Mouse (Mus musculus) liver, adult 2 months (tissue): ENCODE measurements around the gene Peli1.

Source experiments
- CTCF ChIP-seq: fragments of 200-500 bp; IDR thresholded peaks from 2 replicates; pipeline ENCODE4 v1.5.1; 2011; ENCODE audit warnings: low read depth, low read length, control low read depth
- POLR2A ChIP-seq: fragments of 200-500 bp; IDR thresholded peaks from 2 replicates; pipeline ENCODE4 v1.6.1; 2011; ENCODE audit warnings: low read length, control low read depth; ENCODE audit not compliant: insufficient read depth; ENCODE audit errors: extremely low read depth

DNA sequence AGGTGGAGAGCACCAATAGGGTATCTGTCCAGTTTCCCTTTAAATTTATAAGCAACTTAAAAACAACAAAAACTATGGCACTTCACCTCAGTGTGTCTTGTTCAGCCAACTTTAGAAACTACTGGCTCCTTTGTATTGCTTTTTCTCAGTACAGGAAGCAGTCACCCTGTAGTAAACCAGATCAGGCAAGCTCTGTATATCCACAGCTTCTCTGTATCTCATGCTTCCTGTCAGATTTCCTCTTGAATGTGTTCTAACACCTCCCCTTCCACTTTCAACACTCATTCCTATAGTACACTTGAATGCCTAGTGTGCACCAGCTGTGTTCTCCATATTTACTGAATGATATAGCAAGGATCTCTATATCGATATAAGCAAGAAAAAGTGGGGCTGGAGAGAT, 60.6 kb downstream of the Peli1 start:
- TF ChIP-seq POLR2A (no peak), CTCF (no peak)
